Mouse (Mus musculus) hindbrain, embryonic 16.5 days (tissue): ENCODE data around the gene Gm5934. TPM values are rescaled to one million over a fixed set of nuclear protein-coding genes. Genes with fewer than 3 reads are reported as not detected.
"Not testable (repeated sequence)": the region's sequence is repeated elsewhere in the genome, so short reads cannot be mapped to it uniquely, and the experiment has no call there.

Experiments used
- ATAC-seq: fragments of 200-750 bp; cut with Nextera tagmentation; 2 replicates; pipeline ENCODE4 v1.8.0; 2017; ENCODE audit warnings: moderate TSS enrichment, moderate library complexity
- H3K27ac ChIP-seq: fragments of 300-500 bp; sonication (generic); 2 replicates; pipeline ENCODE4 v1.5.1; 2014; ENCODE audit warnings: low read depth, mild to moderate bottlenecking, control low read depth, low read length, moderate library complexity
- H3K27me3 ChIP-seq: fragments of 300-500 bp; sonication (generic); replicated peaks from 2 replicates; pipeline ENCODE4 v1.6.1; 2014; ENCODE audit warnings: low read length; ENCODE audit not compliant: control insufficient read depth, insufficient read depth
- H3K36me3 ChIP-seq: fragments of 300-500 bp; sonication (generic); 2 replicates; pipeline ENCODE4 v1.6.1; 2014; ENCODE audit warnings: mild to moderate bottlenecking, low read length, moderate library complexity, mixed read lengths; ENCODE audit not compliant: control insufficient read depth, insufficient read depth
- H3K4me1 ChIP-seq: fragments of 300-500 bp; sonication (generic); 2 replicates; pipeline ENCODE4 v1.6.1; 2014; ENCODE audit warnings: low read depth, low read length; ENCODE audit not compliant: control insufficient read depth, insufficient read depth
- H3K4me2 ChIP-seq: fragments of 300-500 bp; sonication (generic); 2 replicates; pipeline ENCODE4 v1.6.1; 2014; ENCODE audit warnings: mild to moderate bottlenecking, low read length, control low read depth, moderate library complexity
- H3K4me3 ChIP-seq: fragments of 300-500 bp; sonication (generic); 2 replicates; pipeline ENCODE4 v1.5.1; 2014; ENCODE audit warnings: mild to moderate bottlenecking, low read length, control low read depth, moderate library complexity
- H3K9ac ChIP-seq: fragments of 300-500 bp; sonication (generic); 2 replicates; pipeline ENCODE4 v1.6.1; 2014; ENCODE audit warnings: low read depth, mild to moderate bottlenecking, control low read depth, low read length, moderate library complexity
- H3K9me3 ChIP-seq: fragments of 300-500 bp; sonication (generic); 2 replicates; pipeline ENCODE4 v1.6.1; 2014; ENCODE audit warnings: mild to moderate bottlenecking, low read length, moderate library complexity; ENCODE audit not compliant: control insufficient read depth
- WGBS: fragments of 180-500 bp; shearing (Covaris S2); extraction: QIAGEN DNeasy Blood & Tissue Kit; methylation state at CpG from one replicate; pipeline ENCODE4 v1.1.7; 2014; 5-methylcytosine and 5-hydroxymethylcytosine counted together
- polyA plus RNA-seq: library from polyadenylated mRNA; unstranded; fragments of >200 nt; fragmentation: Nextera tagmentation; extraction: Ambion mirVana; gene quantifications from 2 replicates; pipeline ENCODE4 v1.2.1, GENCODE M21; 2015

Gene Gm5934
- polyA plus RNA-seq = not detected in 2 replicates

DNA sequence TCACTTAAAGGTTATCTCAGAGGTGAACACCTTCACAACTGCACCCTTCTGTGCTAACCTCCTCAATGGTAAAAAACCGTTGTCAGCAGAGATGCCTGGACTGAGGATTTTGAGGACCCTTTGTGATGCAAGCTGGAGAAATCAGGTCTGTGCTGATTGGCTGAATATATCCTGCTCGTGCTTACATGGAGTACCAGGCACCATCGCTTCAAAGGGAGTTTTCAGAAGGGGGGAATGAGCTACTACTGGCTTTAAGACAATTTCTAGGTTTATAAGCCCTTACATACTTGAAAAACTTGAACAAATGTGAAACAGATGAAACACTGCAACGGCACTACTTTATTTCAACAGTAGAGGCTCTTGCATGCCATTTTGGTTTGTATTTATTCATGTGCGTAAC, at the start of gene Gm5934:
Gm5934 (minus strand) TSS at position 101 of the 400 bp plus-strand sequence.
- H3K9me3 ChIP-seq, ATAC-seq: not testable (repeated sequence)
- 86% methylated on average over 5 of the region's 5 CpGs for whole genome bisulfite sequencing

More for the DNA sequence above, at the start of gene Gm5934:
- H3K4me3 ChIP-seq, H3K36me3 ChIP-seq, H3K27ac ChIP-seq, H3K4me2 ChIP-seq, H3K9ac ChIP-seq, H3K4me1 ChIP-seq, H3K27me3 ChIP-seq: not testable (repeated sequence)

Other genes with a start within 250 kb of the Gm5934 start
- gene Gm4297, start 74.1 kb upstream of the Gm5934 start, polyA plus RNA-seq = not detected in 2 replicates